22 mouse cellular contexts compared by ENCODE assay signal in the genomic region with DNA sequence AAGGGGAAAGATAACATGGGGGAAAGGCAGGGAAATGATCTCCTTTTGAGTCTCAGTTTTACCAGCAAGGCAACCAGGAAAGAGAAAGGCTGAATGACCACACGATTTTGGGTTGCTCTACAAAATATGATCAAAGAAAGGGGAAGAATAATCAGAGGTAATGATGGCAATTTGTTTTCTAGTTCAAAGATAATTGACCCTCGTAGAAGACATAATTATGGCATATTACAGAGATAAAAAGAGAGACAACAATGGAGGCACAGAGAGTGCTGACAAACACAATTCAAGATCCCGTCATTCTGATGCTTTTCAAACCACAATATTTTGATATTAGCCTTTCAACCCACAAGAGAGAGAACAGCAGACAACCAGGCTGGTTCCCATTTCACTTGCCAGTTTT.
A peak's percentile ranks its signal among the peaks of the same experiment; 100 is the strongest.
DNase-seq lines count a peak whose midpoint lies in the region; ATAC-seq and TF ChIP-seq lines count a peak whose summit lies in the region.
"Had no signal": no experiment of that assay in that cellular context is flagged by ENCODE, and none has a peak within 500 bp of the region (broad histone marks: within the 10 kb centered on the region; RNA-seq: fewer than 3 reads in every experiment).

No protein-coding gene starts in this region.

- H3K27me3 ChIP-seq in forebrain, embryonic 16.5 days (replicated peaks; ENCODE audit: control insufficient read depth, insufficient read depth, low read length): no peaks in the 10 kb centered on the region
- H3K27me3 ChIP-seq in forebrain, embryonic 11.5 days (ENCODE audit: control insufficient read depth, insufficient read depth, low read length): no peaks in the 10 kb centered on the region
- H3K27me3 ChIP-seq: embryonic facial prominence, embryonic 13.5 days; embryonic facial prominence, embryonic 15.5 days; Patski had no signal

- no peaks in the 10 kb centered on the region for H3K36me3 ChIP-seq in forebrain, embryonic 16.5 days (ENCODE audit: control insufficient read depth, insufficient read depth)
- H3K36me3 ChIP-seq in forebrain, embryonic 11.5 days (ENCODE audit: control insufficient read depth, insufficient read depth, low read length): no peaks in the 10 kb centered on the region
- H3K36me3 ChIP-seq: embryonic facial prominence, embryonic 13.5 days; embryonic facial prominence, embryonic 15.5 days; forebrain, embryonic 10.5 days had no signal

- TF ChIP-seq CTCF in brain, embryonic 14.5 days (IDR thresholded peaks at IDR 0.05; ENCODE audit: borderline replicate concordance, extremely low read depth, insufficient read depth, insufficient read length): no peak

- no peak overlapping the region for H3K27ac ChIP-seq in forebrain, embryonic 16.5 days (ENCODE audit: low read length)
- H3K27ac ChIP-seq in forebrain, embryonic 11.5 days (ENCODE audit: low read depth, low read length): no peak overlapping the region
- H3K27ac ChIP-seq: embryonic facial prominence, embryonic 13.5 days; embryonic facial prominence, embryonic 15.5 days; forebrain, embryonic 10.5 days had no signal

- H3K4me1 ChIP-seq in forebrain, embryonic 16.5 days (replicated peaks; ENCODE audit: control insufficient read depth, insufficient read depth, low read length): no peaks in the 10 kb centered on the region
- H3K4me1 ChIP-seq in forebrain, embryonic 11.5 days (replicated peaks; ENCODE audit: control insufficient read depth, insufficient read depth, low read length): no peaks in the 10 kb centered on the region
- H3K4me1 ChIP-seq: embryonic facial prominence, embryonic 13.5 days; embryonic facial prominence, embryonic 15.5 days; forebrain, embryonic 10.5 days had no signal

- no peaks in the 10 kb centered on the region for H3K9me3 ChIP-seq in forebrain, embryonic 16.5 days (ENCODE audit: control insufficient read depth, low read length)
- H3K9me3 ChIP-seq in forebrain, embryonic 11.5 days (ENCODE audit: control insufficient read depth, low read length): no peaks in the 10 kb centered on the region
- H3K9me3 ChIP-seq: embryonic facial prominence, embryonic 13.5 days; embryonic facial prominence, embryonic 15.5 days; forebrain, embryonic 10.5 days had no signal

- no peak overlapping the region for H3K9ac ChIP-seq in forebrain, embryonic 16.5 days (replicated peaks; ENCODE audit: low read depth, low read length)
- H3K9ac ChIP-seq in forebrain, embryonic 11.5 days (ENCODE audit: low read length): no peak overlapping the region
- H3K9ac ChIP-seq: embryonic facial prominence, embryonic 13.5 days; embryonic facial prominence, embryonic 15.5 days had no signal

- TF ChIP-seq POLR2A in brain, embryonic 14.5 days (IDR thresholded peaks at IDR 0.05; ENCODE audit: borderline replicate concordance, extremely low read depth, insufficient read depth, insufficient read length, poor library complexity, severe bottlenecking): no peak

- 19% methylated on average over 3 of the region's 3 CpGs for whole genome bisulfite sequencing in forebrain, embryonic 16.5 days
- 61% methylated on average over 3 of the region's 3 CpGs for WGBS in forebrain, embryonic 11.5 days

- no peak for DNase-seq in forebrain, embryonic 11.5 days (ENCODE audit: low spot score)
- DNase-seq in retina, postnatal 1 day: peak; percentile 8
- DNase-seq in retina, embryonic 14.5 days (ENCODE audit: low spot score): no peak
- DNase-seq in brain, embryonic 14.5 days (ENCODE audit: low read depth): peak; percentile 52
- DNase-seq in left cerebral cortex, adult 9 months (ENCODE audit: low spot score in 2 of 2): no peak
- DNase-seq: adrenal gland, adult 8-10 months; adrenal gland, postnatal 14 days; adrenal gland, postnatal 36 days; cerebellum, adult 11 months; cerebellum, adult 18-20 months; cerebellum, adult 8-10 months; cerebellum, adult 9-11 months; cerebellum, postnatal 14 days; cerebellum, postnatal 36 days; embryo, embryonic 11 days had no signal

- ATAC-seq in forebrain, embryonic 16.5 days: 0 out of 2 replicates have a peak, but pooled peaks have one; percentile 45
- ATAC-seq in forebrain, embryonic 11.5 days (replicated peaks; ENCODE audit: low FRiP score): no peak
- ATAC-seq: activated CD4-positive, CD25-positive, alpha-beta regulatory T cell, adult 4 months; Patski had no signal

- H3K4me3 ChIP-seq in forebrain, embryonic 16.5 days (replicated peaks; ENCODE audit: low read length): no peak overlapping the region
- no peak overlapping the region for H3K4me3 ChIP-seq in forebrain, embryonic 11.5 days (ENCODE audit: low read depth, low read length)
- H3K4me3 ChIP-seq: embryonic facial prominence, embryonic 13.5 days; embryonic facial prominence, embryonic 15.5 days; erythroblast, embryonic 14.5 days; forebrain, embryonic 10.5 days had no signal

- H3K4me2 ChIP-seq in forebrain, embryonic 16.5 days (ENCODE audit: low read length): no peak overlapping the region
- H3K4me2 ChIP-seq in forebrain, embryonic 11.5 days (ENCODE audit: low read depth, low read length, severe bottlenecking): no peak overlapping the region
- H3K4me2 ChIP-seq: embryonic facial prominence, embryonic 13.5 days; embryonic facial prominence, embryonic 15.5 days had no signal

Comparison
In these comparisons a context has a peak if more than half of its experiments do, and no peak if none do; other contexts are left out.
1. DNase-seq: peak in retina, postnatal 1 day (single experiment) and brain, embryonic 14.5 days (single experiment); none in forebrain, embryonic 11.5 days (single experiment), retina, embryonic 14.5 days (single experiment) and left cerebral cortex, adult 9 months (0 of 2).